Mouse (Mus musculus) thymus, postnatal 0 days (tissue): Measurements from ENCODE around the gene Nlrp4e. TPM values are rescaled to one million over a fixed set of nuclear protein-coding genes. Genes with fewer than 3 reads are reported as not detected.
"Not testable (repeated sequence)": the region's sequence is repeated elsewhere in the genome, so short reads cannot be mapped to it uniquely, and the experiment has no call there.

Experiments
- DNase-seq: peaks from one replicate; pipeline ENCODE4 v3.0.0-alpha.2; 2015; ENCODE audit warnings: low spot score
- microRNA-seq: library from miRNA; unstranded; fragments of <30 nt; microRNA quantifications from one replicate; pipeline ENCODE4, GENCODE M21; 2016; ENCODE audit warnings: borderline number of aligned reads
- polyA plus RNA-seq: library from polyadenylated mRNA; unstranded; fragments of >200 nt; fragmentation: Nextera tagmentation; extraction: Ambion mirVana; gene quantifications from 2 replicates; pipeline ENCODE4 v1.2.1, GENCODE M21; 2015

Nlrp4e gene
- polyA plus RNA-seq = not detected in 2 replicates

DNA sequence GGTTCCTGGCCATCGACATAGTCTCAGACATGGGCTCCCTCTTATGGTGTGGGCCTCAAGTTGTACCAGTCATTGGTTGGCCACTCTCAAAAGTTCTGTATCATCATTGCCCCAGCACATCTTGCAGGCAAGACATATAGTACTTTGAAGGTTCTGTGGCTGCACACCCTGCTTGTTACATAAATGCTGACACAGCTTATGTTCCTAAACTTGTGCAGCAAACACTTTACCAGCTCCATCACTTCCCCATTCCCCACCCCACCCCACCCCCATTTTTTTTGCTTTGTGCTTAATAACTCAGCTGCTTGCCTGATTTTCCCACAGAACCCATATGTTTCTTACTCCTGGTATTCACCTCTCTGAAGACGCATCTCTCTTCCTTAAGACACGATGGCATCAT, at the start of gene Nlrp4e:
Nlrp4e (plus strand) TSS at position 301 of the 400 bp plus-strand sequence.
- not testable (repeated sequence) for DNase-seq

GRCm38 (mm10) chr7:23251582-23251981, 49.4 kb upstream of the Nlrp4e start, which contains the start of gene Vmn1r166:
Vmn1r166 (minus strand) TSS chr7:23251682.
- not testable (repeated sequence) for DNase-seq

- not testable (repeated sequence) for DNase-seq
These were observed 22.2 kb upstream of the Nlrp4e start, which contains the start of gene Gm6902 for GRCm38 (mm10) chr7:23278800-23279199. Gm6902 (minus strand) TSS chr7:23278900.

DNA sequence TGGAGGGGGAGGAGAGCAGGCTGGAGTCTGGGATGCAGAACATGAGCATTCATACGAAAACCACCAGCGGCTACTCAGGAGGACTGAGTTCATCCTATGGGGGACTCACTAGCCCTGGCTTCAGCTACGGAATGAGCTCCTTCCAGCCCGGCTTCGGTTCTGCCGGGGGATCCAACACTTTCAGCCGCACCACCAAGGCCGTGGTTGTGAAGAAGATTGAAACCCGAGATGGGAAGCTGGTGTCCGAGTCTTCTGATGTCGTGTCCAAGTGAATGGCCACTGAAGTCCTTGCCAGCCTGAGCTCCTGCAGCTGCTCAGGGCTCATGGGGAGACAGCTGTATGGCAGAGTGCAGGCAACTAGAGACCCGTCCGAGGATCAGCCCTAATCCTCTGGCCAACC, 57.3 kb downstream of the Nlrp4e start:
- not testable (repeated sequence) for DNase-seq

- no peak for DNase-seq
These were observed 84.6 kb downstream of the Nlrp4e start, which contains the start of gene Nlrp5 for GRCm38 (mm10) chr7:23385589-23385988. Nlrp5 (plus strand) TSS chr7:23385889.

Small RNA genes within 50 kb of the gene (microRNA-seq; reads per million reads assigned to microRNA genes)
- not detected for gene Gm25196

Other genes starting within 250 kb of the Nlrp4e start
- gene Vmn1r163, start 245.7 kb upstream of the Nlrp4e start, polyA plus RNA-seq = not detected in 2 replicates
- not detected in 2 replicates for gene Gm8720, start 233.7 kb upstream of the Nlrp4e start, polyA plus RNA-seq
- gene Gm10662, start 156.7 kb upstream of the Nlrp4e start, polyA plus RNA-seq = not detected in 2 replicates
- not detected in 2 replicates for gene Vmn1r165, start 83.9 kb upstream of the Nlrp4e start, polyA plus RNA-seq
- not detected in 2 replicates for gene Vmn1r166, start 49.5 kb upstream of the Nlrp4e start, polyA plus RNA-seq
- gene Gm6902, start 22.3 kb upstream of the Nlrp4e start, polyA plus RNA-seq = not detected in 2 replicates
- not detected in 2 replicates for gene Nlrp5, start 84.7 kb downstream of the Nlrp4e start, polyA plus RNA-seq
- gene Vmn1r167, start 206.0 kb downstream of the Nlrp4e start, polyA plus RNA-seq = not detected in 2 replicates
- gene Vmn1r168, start 238.5 kb downstream of the Nlrp4e start, polyA plus RNA-seq = not detected in 2 replicates